Mouse (Mus musculus): ENCODE results near the gene Nrip2.

Nrip2 gene

GRCm38 (mm10) chr6:128437731-128438316, 38.7 kb downstream of the Nrip2 start:
- DNase-seq (ENCODE audit: low spot score): peak; percentile 54

- peak; percentile 92 for DNase-seq (ENCODE audit: low spot score)
Observed at GRCm38 (mm10) chr6:128438317-128438870, 39.3 kb downstream of the Nrip2 start, which contains the start of gene Fkbp4. Gene Fkbp4 (minus strand): TSS chr6:128438677.

- DNase-seq (ENCODE audit: low spot score): no peak
Observed at GRCm38 (mm10) chr6:128438871-128439341, 39.8 kb downstream of the Nrip2 start.

GRCm38 (mm10) chr6:128440238-128440637, 41.1 kb downstream of the Nrip2 start:
- no peak for DNase-seq (ENCODE audit: low spot score)

GRCm38 (mm10) chr6:128445761-128446535, 46.9 kb downstream of the Nrip2 start:
- peak; percentile 49 for DNase-seq (ENCODE audit: low spot score)

- DNase-seq (ENCODE audit: low spot score): no peak
Observed at GRCm38 (mm10) chr6:128447063-128447462, 48.0 kb downstream of the Nrip2 start.

- no peak for DNase-seq (ENCODE audit: low spot score)
Observed at GRCm38 (mm10) chr6:128455835-128456605, 56.9 kb downstream of the Nrip2 start.

- DNase-seq (ENCODE audit: low spot score): no peak
Observed at GRCm38 (mm10) chr6:128457186-128457585, 58.1 kb downstream of the Nrip2 start.

- no peak for DNase-seq (ENCODE audit: low spot score)
Observed at GRCm38 (mm10) chr6:128460321-128460720, 61.2 kb downstream of the Nrip2 start.

- no peak for DNase-seq (ENCODE audit: low spot score)
Observed at GRCm38 (mm10) chr6:128460729-128461503, 61.8 kb downstream of the Nrip2 start.

- DNase-seq (ENCODE audit: low spot score): no peak
Observed at GRCm38 (mm10) chr6:128461606-128462005, 62.5 kb downstream of the Nrip2 start.

GRCm38 (mm10) chr6:128464996-128465395, 65.9 kb downstream of the Nrip2 start:
- no peak for DNase-seq (ENCODE audit: low spot score)
